Mouse (Mus musculus): ENCODE measurements at regions not wholly inside any gene's neighbourhood (a gene's known extent, or its start where the extent isn't known, plus 50 kb on each side); places are given as distances from the start of the nearest gene placed in this dataset.

- Histone ChIP-seq H3K9me3 (ENCODE audit: control insufficient read depth, low read length) (no peaks in the 10 kb centered on the region), H3K4me2 (replicated peaks; ENCODE audit: low read depth, low read length, severe bottlenecking) (no peak overlapping the region), H3K27ac (replicated peaks; ENCODE audit: low read depth, low read length) (no peak overlapping the region), H3K36me3 (ENCODE audit: control insufficient read depth, insufficient read depth, low read length) (no peaks in the 10 kb centered on the region), H3K9ac (ENCODE audit: low read depth, low read length, severe bottlenecking) (no peak overlapping the region), H3K4me3 (replicated peaks; ENCODE audit: low read length) (no peak overlapping the region), H3K4me1 (ENCODE audit: control insufficient read depth, insufficient read depth, low read length) (no peaks in the 10 kb centered on the region), H3K27me3 (ENCODE audit: control insufficient read depth, insufficient read depth, low read length) (no peaks in the 10 kb centered on the region)
- no peak for TF ChIP-seq POLR2A (IDR thresholded peaks at IDR 0.05; ENCODE audit: borderline replicate concordance, extremely low read depth, insufficient read depth, insufficient read length)
- no peak for DNase-seq (ENCODE audit: low spot score)
- no peak for ATAC-seq (ENCODE audit: low FRiP score, low read depth)
- WGBS, result 78% methylated on average over 2 of the region's 2 CpGs
These were observed 280.7 kb upstream of the Gm21293 start for GRCm38 (mm10) chr10:103862120-103862519.

GRCm38 (mm10) chr10:103863909-103864308 lies 278.9 kb upstream of the Gm21293 start:
- DNase-seq (ENCODE audit: low spot score) (no peak), ATAC-seq (ENCODE audit: low FRiP score, low read depth) (no peak)
- no peaks in the 10 kb centered on the region for H3K27me3 ChIP-seq (ENCODE audit: control insufficient read depth, insufficient read depth, low read length)
- no peak overlapping the region for H3K27ac ChIP-seq (replicated peaks; ENCODE audit: low read depth, low read length)
- no peak overlapping the region for H3K9ac ChIP-seq (ENCODE audit: low read depth, low read length, severe bottlenecking)
- no peaks in the 10 kb centered on the region for H3K4me1 ChIP-seq (ENCODE audit: control insufficient read depth, insufficient read depth, low read length)
- no peaks in the 10 kb centered on the region for H3K36me3 ChIP-seq (ENCODE audit: control insufficient read depth, insufficient read depth, low read length)
- no peak overlapping the region for H3K4me2 ChIP-seq (replicated peaks; ENCODE audit: low read depth, low read length, severe bottlenecking)
- no peak for TF ChIP-seq POLR2A (IDR thresholded peaks at IDR 0.05; ENCODE audit: borderline replicate concordance, extremely low read depth, insufficient read depth, insufficient read length)
- H3K9me3 ChIP-seq (ENCODE audit: control insufficient read depth, low read length), result no peaks in the 10 kb centered on the region
- WGBS, result 80% methylated on average over 3 of the region's 3 CpGs
- no peak overlapping the region for H3K4me3 ChIP-seq (replicated peaks; ENCODE audit: low read length)

- H3K4me2 ChIP-seq (replicated peaks; ENCODE audit: low read depth, low read length, severe bottlenecking), result no peak overlapping the region
- ATAC-seq (ENCODE audit: low FRiP score, low read depth) (no peak), DNase-seq (ENCODE audit: low spot score) (peak; percentile 7)
- H3K4me3 ChIP-seq (replicated peaks; ENCODE audit: low read length), result no peak overlapping the region
- no peak overlapping the region for H3K9ac ChIP-seq (ENCODE audit: low read depth, low read length, severe bottlenecking)
- H3K27ac ChIP-seq (replicated peaks; ENCODE audit: low read depth, low read length), result no peak overlapping the region
- H3K27me3 ChIP-seq (ENCODE audit: control insufficient read depth, insufficient read depth, low read length), result no peaks in the 10 kb centered on the region
- H3K36me3 ChIP-seq (ENCODE audit: control insufficient read depth, insufficient read depth, low read length), result no peaks in the 10 kb centered on the region
- 26% methylated on average over 2 of the region's 2 CpGs for WGBS
- no peaks in the 10 kb centered on the region for H3K9me3 ChIP-seq (ENCODE audit: control insufficient read depth, low read length)
- H3K4me1 ChIP-seq (ENCODE audit: control insufficient read depth, insufficient read depth, low read length), result no peaks in the 10 kb centered on the region
- TF ChIP-seq POLR2A (IDR thresholded peaks at IDR 0.05; ENCODE audit: borderline replicate concordance, extremely low read depth, insufficient read depth, insufficient read length), result no peak
These were observed 232.7 kb upstream of the Gm21293 start for GRCm38 (mm10) chr10:103910098-103910497.

GRCm38 (mm10) chr10:103958183-103958582 lies 184.6 kb upstream of the Gm21293 start:
- ATAC-seq (ENCODE audit: low FRiP score, low read depth) (no peak), DNase-seq (ENCODE audit: low spot score) (no peak)
- Histone ChIP-seq H3K4me2 (replicated peaks; ENCODE audit: low read depth, low read length, severe bottlenecking) (no peak overlapping the region), H3K9me3 (ENCODE audit: control insufficient read depth, low read length) (no peaks in the 10 kb centered on the region), H3K27me3 (ENCODE audit: control insufficient read depth, insufficient read depth, low read length) (no peaks in the 10 kb centered on the region), H3K9ac (ENCODE audit: low read depth, low read length, severe bottlenecking) (no peak overlapping the region), H3K27ac (replicated peaks; ENCODE audit: low read depth, low read length) (no peak overlapping the region), H3K4me1 (ENCODE audit: control insufficient read depth, insufficient read depth, low read length) (no peaks in the 10 kb centered on the region), H3K4me3 (replicated peaks; ENCODE audit: low read length) (no peak overlapping the region), H3K36me3 (ENCODE audit: control insufficient read depth, insufficient read depth, low read length) (no peaks in the 10 kb centered on the region)
- TF ChIP-seq POLR2A (IDR thresholded peaks at IDR 0.05; ENCODE audit: borderline replicate concordance, extremely low read depth, insufficient read depth, insufficient read length), result no peak
- 65% methylated on average over 4 of the region's 4 CpGs for WGBS

- TF ChIP-seq POLR2A (IDR thresholded peaks at IDR 0.05; ENCODE audit: borderline replicate concordance, extremely low read depth, insufficient read depth, insufficient read length), result no peak
- Histone ChIP-seq H3K4me1 (ENCODE audit: control insufficient read depth, insufficient read depth, low read length) (no peaks in the 10 kb centered on the region), H3K27me3 (ENCODE audit: control insufficient read depth, insufficient read depth, low read length) (no peaks in the 10 kb centered on the region), H3K27ac (replicated peaks; ENCODE audit: low read depth, low read length) (no peak overlapping the region), H3K36me3 (ENCODE audit: control insufficient read depth, insufficient read depth, low read length) (no peaks in the 10 kb centered on the region), H3K4me2 (replicated peaks; ENCODE audit: low read depth, low read length, severe bottlenecking) (no peak overlapping the region), H3K9me3 (ENCODE audit: control insufficient read depth, low read length) (no peaks in the 10 kb centered on the region), H3K4me3 (replicated peaks; ENCODE audit: low read length) (no peak overlapping the region), H3K9ac (ENCODE audit: low read depth, low read length, severe bottlenecking) (no peak overlapping the region)
- DNase-seq (ENCODE audit: low spot score) (no peak), ATAC-seq (ENCODE audit: low FRiP score, low read depth) (no peak)
- WGBS, result 63% methylated on average over 6 of the region's 6 CpGs
These were observed 166.7 kb upstream of the Gm21293 start for GRCm38 (mm10) chr10:103976059-103976458.

All from limb, embryonic 14.5 days (tissue).